Mouse (Mus musculus) frontal cortex, adult 2 months (tissue): Measurements from ENCODE around the gene Vrk1. TPM values are rescaled to one million over a fixed set of nuclear protein-coding genes. Genes with fewer than 3 reads are reported as not detected.

Experiments
- DNase-seq, 2 experiments: peaks; one replicate each; pipeline ENCODE4 v3.0.0; 2022; ENCODE audit warnings: low spot score in 1 of 2; ENCODE audit errors: extremely low spot score in 1 of 2
- polyA plus RNA-seq: library from polyadenylated mRNA; depleted of rRNA; stranded (reverse); fragments of >200 nt; gene quantifications from 2 replicates; pipeline ENCODE4 v1.2.3, GENCODE M21; 2012

Gene Vrk1
- polyA plus RNA-seq, 1 experiment: 17.7 TPM

DNA sequence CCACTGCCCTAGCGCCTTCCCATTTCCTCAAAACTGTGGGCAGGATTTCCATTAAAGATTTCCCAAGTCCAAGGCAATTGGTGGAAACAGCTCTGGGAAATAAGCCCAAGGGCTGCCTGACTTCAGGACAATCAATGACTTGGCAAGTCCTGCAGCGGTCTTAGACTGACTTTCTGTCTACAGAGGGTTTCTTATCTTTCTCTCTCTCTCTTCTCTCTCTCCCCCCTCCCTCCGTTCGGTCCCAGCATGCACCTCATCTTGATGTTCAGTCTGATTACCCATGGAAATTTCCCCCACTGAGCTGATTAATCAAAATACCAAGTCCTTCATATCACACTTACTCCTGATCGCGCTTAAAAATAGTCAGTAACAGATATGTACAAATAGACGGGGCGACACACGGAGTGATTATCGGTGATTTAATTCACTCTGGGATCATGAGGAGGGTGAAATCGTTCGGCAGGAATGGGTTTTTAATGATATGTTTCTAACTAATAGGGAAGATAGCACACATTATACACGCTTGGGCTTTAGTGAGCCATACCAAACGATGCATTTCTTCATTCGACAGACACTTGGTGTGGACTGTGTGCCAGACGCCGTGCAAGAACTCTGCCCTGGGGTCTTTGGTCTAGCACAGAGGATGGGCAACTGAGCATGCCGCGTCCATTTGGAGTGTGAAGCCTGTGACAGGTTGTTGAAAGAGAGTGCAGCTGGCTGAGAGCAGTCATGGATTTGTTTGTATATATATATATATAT is 12.8 kb upstream of the Vrk1 start:
- DNase-seq: no peak

DNA sequence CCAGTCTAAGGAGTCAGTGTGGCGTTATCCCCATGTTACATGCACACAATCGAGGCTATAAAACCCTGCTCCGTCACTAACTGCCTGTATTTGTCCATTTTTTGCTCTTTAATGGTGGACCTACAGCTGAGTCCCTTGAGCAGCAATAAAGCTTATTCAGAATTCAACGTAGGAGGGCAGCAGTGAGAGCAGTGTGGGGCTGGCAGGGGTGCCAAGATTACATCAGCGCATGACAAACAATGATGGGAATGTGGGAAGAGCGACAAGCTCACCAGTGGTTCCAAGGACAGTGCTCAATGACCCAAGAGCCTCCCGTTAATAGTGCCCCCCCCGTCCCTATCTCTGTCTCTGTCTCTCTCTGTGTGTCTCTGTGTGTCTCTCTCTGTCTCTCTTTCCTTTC is 8.3 kb upstream of the Vrk1 start:
- no peak for DNase-seq

DNA sequence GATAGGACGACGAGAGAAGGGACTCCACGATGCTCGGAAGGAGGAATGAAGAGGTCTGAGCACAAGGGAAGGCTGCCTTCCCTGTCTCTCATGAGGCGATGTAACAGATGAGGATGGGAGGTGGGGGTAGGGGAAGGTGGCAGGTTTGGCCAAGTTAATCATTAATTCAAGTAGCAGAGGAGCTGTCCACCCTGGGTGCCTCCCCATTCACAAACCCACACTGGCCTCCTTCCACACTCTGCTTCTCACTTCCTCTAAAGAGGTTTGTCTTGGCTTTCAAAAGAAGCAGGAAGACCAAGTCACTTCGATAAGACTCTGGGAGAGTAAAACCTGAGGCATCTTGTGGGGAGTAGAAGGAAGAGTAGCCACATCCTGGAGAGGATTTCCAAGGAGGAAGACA is 5.3 kb upstream of the Vrk1 start:
- no peak for DNase-seq

DNA sequence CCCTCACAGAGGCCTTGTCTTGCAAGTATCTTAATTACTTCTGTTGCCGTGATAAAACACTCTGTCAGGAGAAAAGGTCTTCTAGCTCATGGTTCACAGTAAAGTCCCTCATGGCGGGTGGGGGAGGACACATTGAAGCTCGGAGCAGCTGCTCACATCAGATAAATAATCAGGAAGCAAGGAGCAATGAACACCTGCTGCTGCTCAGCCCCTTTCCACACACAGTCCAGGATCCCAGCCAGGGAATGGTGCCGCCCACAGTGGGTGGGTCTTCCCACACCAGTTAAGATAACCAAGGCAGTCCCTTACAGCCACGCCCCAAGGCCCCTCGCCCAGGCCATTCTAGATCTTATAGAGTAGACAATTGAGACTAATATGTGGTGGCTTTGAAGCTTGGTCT is 3.8 kb upstream of the Vrk1 start:
- no peak for DNase-seq

DNA sequence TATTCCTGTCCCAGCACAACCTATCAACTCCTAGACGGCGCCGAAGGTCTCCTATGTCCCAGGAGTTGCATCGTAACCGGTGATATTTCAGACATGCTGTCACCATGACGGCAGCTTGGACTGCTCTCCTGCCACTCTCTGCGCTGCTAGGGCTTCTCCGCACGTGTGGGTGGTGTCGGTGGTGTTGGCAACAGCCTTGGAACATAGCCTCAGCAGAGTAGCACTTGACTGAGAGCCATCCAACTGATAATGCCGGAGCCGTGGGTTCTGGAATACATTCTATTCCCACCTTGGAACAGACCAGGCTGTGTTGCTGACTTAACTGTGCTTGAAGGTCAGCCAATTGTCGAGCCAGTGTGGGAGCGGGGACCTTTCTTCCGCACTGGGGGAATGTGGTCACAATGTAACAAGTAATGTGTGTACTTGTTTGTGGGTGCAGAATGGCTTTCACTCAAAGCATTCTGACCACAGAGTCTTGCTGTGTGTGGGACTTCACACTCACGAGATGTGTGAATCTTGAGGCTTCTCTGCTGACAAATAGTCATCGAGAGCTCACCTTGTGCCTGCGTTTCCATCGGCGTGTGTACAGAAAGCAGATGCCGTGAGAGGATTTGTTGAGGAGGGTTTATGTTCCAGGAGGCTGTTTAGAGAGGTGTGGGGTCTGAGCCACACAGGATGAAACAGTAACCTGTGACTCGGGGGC is 1.5 kb upstream of the Vrk1 start:
- peak; percentile 67 to 77 for DNase-seq

DNA sequence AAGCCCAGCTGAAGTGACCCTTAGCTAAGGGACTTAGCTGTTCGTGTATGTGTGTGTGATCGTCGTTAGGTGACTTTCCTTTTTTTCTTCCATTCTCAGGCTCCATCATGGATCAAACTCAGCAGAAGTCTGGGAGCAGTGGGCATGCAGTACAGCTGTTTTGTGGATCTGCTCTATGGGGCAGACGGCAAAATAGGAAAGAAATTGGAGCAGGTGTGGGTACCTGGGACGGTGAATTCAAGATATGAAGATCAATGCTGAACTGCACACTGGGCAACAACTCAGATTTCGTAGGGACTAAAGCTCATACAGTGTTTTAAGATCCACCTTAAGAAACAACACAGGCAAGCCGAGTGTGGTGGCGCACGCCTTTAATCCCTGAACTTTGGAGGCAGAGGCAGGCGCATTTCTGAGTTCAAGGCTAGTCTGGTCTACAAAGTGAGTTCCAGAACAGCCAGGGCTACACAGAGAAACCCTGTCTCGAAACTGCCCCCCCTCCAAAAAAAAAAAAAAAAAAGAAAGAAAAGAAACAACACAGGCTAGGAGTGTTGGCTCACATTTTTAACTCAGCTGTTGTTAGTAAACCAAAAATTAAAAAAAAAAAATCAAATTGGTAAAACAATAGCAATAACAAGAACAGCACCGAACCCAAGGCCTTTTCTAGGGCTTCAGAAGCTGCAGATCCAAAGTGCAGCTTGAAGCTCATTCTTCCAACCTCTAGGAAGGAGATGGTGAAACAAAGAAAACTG is 732 bp upstream of the Vrk1 start:
- no peak for DNase-seq

DNA sequence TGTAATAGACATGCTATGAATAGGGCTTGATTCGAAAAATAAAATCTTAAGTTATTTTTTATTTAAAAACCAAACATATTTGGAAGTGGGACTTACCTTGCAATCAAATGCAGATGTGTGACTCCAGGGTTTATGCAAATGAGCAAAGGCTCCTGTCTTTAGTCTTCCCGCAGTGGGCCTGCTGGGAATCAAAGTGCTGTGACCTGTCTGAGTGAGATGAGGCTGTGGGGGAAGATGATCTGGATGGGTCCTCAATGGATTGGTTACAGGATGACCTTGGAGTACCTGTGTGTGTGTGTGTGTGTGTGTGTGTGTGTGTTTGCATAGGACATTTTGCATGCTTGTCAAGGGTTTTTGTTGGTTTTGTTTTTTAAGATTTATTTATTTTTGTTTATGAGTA is 2.1 kb downstream of the Vrk1 start:
- no peak for DNase-seq

DNA sequence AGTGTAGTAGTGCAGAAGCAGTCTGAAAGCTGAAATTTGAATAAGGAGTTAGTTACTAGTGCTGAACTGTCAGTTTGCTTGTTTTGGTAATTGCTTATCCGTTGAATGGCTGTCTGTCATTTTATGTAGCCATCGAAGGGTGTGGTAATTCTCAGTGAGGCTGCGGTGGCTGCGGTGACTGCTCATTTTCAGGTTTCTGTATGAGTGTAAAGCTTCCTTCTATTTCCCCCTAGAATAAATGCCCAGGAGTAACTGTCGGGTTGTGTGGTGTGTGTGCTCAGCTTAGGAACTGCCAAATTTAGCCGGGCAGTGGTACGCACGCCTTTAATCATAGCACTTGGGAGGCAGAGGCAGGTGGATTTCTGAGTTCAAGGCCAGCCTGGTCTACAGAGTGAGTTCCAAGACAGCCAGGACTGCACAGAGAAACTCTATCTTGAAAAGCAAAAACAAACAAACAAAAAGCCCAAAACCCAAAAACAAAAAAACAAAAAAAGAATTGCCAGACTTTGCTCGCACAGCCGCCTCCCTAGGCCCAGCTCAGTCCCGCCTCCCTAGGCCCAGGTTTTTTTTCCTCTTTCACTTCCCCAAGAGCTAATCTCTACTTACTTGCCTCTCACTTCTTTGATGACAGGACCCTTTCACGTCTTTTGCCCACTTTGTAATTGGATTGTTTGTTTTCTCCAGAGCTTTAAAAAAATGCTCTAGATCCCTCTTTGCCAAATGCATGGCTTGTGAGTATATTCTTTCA is 6.4 kb downstream of the Vrk1 start:
- DNase-seq: no peak

DNA sequence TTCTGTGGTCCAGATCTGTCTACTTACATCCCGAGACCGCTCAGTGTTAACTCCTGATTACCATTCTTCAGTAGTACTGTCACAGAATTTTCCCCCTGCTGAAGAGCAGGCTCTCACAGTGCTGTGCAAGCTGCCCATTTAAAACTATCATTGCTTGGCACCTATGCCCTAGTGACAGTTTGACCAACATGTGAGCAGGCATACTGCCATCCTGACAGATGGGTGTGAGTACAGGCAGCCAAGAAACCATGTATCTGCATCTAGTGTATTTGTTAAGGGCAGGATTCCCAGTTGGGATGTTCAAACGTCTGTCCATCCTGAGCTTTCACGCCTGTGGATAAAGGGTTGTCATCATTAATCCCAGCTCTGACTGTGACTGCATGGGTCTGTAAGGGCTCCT is 10.0 kb downstream of the Vrk1 start:
- DNase-seq: no peak

DNA sequence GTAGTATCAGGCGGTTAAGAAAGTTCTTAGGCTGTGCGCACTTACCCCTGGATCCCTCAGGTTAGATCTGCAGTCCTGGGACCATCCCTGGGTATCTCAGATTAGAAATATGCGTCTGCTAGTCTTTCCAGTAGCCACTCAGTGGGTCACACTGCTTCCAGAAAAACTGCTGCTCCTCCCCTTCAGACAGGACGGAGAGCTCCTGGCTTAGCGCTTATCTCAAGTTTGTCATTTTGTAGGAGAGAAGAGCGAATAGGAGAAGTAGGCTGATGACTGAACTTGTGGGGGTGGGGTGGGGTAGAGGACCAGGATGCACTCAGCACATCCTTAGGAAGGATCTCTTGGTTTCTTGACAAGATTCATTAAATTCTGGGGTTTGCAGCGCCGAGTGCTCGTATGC is 13.6 kb downstream of the Vrk1 start:
- DNase-seq: no peak

DNA sequence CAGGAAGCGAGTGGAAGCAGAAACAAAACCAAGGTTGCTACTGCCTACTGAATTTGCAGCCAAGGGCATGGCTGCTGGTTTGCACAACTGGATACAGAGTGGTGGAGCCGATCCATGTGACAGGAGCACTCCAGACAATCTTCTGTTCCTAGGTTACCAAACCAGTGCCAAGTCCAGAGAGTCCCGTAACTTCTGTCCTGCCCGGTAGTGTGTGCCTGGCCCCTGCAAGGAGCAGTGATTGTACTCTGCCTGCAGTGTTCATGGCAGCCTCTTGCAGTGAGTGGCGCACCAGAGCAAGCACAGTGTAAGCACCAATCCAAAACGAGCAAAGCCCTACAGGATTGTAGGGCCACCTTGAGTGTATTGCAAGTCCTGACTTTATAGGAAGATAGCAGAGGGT is 15.4 kb downstream of the Vrk1 start:
- no peak for DNase-seq

DNA sequence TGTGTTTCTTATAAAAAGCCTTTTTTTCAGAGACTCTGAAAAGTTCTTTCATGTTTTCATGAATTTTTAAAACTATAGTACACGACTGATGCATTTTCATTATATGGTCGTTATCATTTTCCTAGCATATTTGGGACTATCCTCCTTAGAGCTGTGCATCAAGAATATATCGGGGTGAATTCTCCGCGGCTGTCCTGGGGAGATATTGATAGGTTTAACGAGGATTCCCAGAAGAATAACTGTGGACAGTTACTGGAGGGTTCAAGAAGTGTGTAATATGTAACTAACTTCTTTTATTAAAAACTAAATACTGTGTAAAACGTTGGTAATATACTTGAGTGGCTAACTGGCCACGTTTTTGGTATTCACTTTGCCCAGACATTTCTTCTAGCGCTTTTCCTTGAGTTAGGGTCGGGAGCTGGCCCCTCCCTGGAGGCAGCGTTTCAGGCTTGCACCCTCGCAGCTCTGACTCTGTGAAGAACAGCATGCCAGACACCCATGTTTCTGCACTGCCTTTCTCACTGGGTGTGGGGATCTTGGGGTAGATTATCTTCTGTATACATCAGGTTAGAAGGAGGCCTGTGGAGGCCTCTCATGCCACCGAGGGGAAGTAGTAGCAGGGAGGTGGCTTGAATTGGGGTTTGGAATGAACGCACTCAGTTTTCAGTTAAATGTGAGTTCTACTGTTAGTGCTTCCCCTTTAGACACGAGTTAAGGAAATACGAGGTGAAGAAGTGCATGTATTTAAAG is 16.5 kb downstream of the Vrk1 start:
- no peak for DNase-seq

DNA sequence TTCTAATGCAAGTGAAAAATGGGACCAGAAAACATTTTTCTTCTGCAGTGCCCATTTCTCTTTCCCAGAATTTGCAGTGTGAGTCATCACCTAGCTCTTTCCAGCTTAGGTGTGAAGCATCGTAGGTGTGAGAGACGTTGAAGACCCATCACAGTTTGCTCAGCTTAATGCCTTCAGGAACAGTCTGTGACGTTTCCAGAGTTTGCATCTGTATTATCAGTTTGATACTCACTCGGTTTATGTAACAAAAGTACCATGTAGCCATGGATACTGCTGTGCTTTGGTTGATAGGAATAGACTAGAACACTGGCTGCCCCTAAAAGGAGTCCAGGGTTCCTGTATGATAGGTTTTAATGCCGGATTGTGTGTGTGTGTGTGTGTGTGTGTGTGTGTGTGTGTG is 17.3 kb downstream of the Vrk1 start:
- DNase-seq: peak; percentile 59 to 81

DNA sequence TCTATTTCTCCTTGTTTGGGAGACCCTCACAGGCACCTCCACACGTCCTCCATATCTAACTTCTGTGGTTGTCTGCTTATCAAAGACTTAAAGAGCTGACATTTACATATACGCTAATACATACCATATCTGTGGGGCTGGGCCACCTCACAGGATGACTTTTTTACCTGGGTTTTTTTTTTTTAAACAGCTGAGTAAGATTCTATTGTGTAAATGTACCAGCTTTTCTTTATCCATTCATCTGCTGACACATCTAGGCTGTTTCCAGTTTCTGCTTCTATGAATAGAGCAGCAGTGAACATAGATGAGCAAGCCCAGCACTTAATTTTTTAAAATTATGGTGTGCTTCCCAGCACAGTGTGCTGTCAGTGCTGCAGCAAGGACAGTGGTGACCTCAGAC is 19.6 kb downstream of the Vrk1 start:
- no peak for DNase-seq

DNA sequence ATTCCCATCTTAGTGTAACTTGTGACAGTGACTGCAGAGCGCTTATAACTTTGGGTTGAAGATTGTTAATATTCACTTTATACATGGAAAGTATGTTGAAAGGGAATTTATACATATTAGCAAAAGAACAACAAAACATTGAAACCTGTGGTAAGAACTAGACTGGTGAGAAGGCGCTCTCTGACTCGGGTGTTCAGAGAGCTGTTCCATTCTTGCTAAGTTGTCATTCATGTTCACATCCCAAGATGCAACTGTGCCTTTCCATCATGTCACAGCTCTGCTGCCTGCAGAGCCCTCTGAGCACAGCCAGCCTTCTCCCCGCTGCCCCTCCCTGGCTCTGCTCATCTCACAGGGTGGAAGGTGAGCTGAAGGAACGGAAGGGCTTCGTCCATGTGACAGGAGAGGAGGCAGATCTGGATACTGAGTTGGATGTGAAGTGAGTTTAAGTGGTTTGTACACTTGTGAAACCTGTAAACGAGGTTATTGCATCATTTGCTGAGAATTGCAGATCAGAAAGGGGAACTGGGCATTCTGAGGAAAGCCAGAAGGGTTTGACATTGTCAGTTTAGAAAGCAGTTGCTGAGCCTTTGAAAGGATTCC is 20.2 kb downstream of the Vrk1 start:
- DNase-seq: no peak

DNA sequence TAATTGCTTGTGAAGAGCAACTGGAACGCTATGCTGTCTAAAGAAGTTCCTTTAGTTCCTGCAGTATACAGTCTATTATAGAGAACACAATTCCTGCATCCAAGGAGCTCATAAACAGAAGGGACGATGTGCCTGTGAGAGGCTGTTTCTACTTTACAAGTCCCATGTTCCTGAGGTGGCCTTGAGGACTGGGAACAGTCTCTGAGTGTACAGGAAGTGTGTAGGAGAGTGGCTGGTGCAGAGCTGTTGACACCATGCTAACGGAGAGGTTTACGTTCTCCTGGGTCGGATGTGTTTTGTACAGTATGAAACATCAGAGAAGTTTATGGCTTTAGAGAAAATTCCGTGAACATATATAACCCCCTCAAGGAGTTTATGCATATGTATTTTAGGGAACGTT is 20.8 kb downstream of the Vrk1 start:
- DNase-seq: no peak

DNA sequence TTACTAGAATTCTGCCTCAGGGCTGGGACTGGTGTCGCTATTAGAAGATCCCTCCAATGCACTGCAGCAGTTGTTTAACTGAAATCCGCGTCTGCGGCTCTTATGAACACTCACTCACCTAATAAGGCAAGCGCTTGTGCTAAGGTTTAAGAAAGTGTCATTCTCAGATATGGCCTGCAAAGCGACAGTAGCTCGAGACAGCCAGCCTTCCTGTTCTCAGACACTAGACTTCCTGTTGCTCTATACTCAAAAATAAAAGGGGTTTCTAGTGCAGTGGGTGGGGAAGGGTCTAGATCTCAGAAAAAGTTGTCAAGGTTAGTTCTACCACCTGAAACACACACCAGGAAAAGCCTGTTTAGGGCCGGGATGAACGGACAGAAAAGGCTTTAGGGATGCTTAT is 21.9 kb downstream of the Vrk1 start:
- DNase-seq: no peak

DNA sequence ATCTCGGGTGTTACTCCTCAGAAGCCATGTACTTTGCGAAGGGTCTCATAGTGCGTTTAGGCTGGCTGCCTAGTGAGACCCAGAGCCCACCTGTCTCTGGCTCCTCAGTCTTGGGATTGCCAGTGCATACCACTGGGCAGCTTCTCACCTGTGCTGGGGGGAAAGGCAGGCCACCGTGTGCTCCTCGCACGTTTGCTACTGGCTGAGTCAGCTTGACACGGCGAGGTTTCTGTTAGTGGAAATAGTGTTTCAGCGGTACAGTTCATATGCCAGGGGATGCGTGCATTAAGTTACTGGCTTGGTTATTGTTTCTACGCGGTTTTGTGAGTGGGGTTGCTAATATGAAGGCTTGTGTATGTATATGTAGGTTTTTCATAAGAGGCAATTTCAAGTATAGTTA is 22.3 kb downstream of the Vrk1 start:
- DNase-seq: no peak

DNA sequence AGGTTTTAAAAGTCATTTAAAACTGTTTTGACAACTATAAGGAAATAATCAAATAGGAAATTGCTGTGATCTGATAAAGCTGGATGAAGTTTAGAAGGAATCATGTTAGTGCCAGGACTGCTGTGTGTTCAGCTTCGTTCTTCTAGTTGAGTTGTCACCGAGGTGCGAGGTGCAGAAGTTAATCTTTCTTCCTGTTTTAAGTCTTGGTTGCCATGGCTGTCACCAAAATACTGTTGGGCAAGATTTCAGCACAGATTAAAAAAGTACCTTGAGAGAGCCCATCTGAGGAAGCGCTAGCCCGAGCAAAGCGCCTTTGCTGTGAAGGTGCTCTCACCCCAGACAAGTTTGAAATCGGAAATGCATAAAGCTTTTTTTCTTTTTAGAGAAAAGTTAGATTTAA is 24.2 kb downstream of the Vrk1 start:
- DNase-seq: no peak

DNA sequence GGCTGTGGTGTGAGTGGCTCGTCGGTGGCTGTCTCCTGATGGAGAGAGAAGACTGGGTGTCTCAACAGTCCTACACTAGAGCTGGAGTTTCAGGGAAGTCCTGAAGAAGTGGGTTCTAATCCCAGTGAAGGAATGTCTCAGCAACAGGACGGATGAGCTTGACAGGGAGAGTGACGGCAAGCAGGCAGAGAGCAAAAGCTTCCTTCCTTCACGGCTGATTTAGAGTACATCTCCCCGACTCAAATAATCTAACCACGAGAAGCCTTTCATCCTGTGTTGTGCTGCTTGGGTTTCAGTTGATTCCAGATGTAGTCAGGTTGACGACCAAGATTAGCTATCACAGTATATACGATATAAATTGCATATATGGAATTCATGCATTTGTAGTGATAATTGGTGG is 24.7 kb downstream of the Vrk1 start:
- no peak for DNase-seq
